Mouse (Mus musculus) embryonic facial prominence, embryonic 15.5 days (tissue): ENCODE measurements at regions not wholly inside any gene's neighbourhood (a gene's known extent, or its start where the extent isn't known, plus 50 kb on each side); places are given as distances from the start of the nearest gene placed in this dataset.

Experiments
- ATAC-seq: fragments of 200-750 bp; cut with Nextera tagmentation; 2 replicates; pipeline ENCODE4 v1.8.0; 2017; ENCODE audit warnings: low read depth, moderate TSS enrichment; ENCODE audit not compliant: insufficient number of reproducible peaks, low FRiP score, low TSS enrichment
- H3K27ac ChIP-seq: fragments of 300-500 bp; sonication (generic); replicated peaks from 2 replicates; pipeline ENCODE4 v1.5.1; 2015; ENCODE audit warnings: mild to moderate bottlenecking, inconsistent platforms
- H3K27me3 ChIP-seq: fragments of 300-500 bp; sonication (generic); 2 replicates; pipeline ENCODE4 v1.6.1; 2015; ENCODE audit warnings: inconsistent platforms
- H3K36me3 ChIP-seq: fragments of 300-500 bp; sonication (generic); 2 replicates; pipeline ENCODE4 v1.6.1; 2015; ENCODE audit warnings: mild to moderate bottlenecking, inconsistent platforms
- H3K4me1 ChIP-seq: fragments of 300-500 bp; sonication (generic); 2 replicates; pipeline ENCODE4 v1.6.1; 2015; ENCODE audit warnings: inconsistent platforms
- H3K4me2 ChIP-seq: fragments of 300-500 bp; sonication (generic); replicated peaks from 2 replicates; pipeline ENCODE4 v1.6.1; 2015; ENCODE audit warnings: mild to moderate bottlenecking, inconsistent platforms
- H3K4me3 ChIP-seq: fragments of 300-500 bp; sonication (generic); replicated peaks from 2 replicates; pipeline ENCODE4 v1.5.1; 2015; ENCODE audit warnings: mild to moderate bottlenecking, inconsistent platforms
- H3K9ac ChIP-seq: fragments of 300-500 bp; sonication (generic); 2 replicates; pipeline ENCODE4 v1.6.1; 2015; ENCODE audit warnings: inconsistent platforms
- H3K9me3 ChIP-seq: fragments of 300-500 bp; sonication (generic); replicated peaks from 2 replicates; pipeline ENCODE4 v1.6.1; 2016; ENCODE audit warnings: inconsistent platforms
- WGBS: fragments of 180-500 bp; shearing (Covaris S2); methylation state at CpG from one replicate; pipeline ENCODE4 v1.1.7; 2015; 5-methylcytosine and 5-hydroxymethylcytosine counted together

- H3K4me3 ChIP-seq = no peak overlapping the region
- no peaks in the 10 kb centered on the region for H3K9me3 ChIP-seq
- WGBS = 34% methylated on average over 13 of the region's 13 CpGs
Observed at GRCm38 (mm10) chr7:139741246-139741903, 57.8 kb upstream of the Cfap46 start.

GRCm38 (mm10) chr7:139746803-139747202 is 63.2 kb upstream of the Cfap46 start:
- WGBS = 32% methylated on average over 1 of the region's 1 CpGs
- Histone ChIP-seq H3K27me3 (no peaks in the 10 kb centered on the region), H3K4me1 (peaks cover 3% of the 10 kb centered on the region; the same call in 1 of the 2 replicates), H3K27ac (no peak overlapping the region), H3K4me2 (no peak overlapping the region), H3K4me3 (no peak overlapping the region), H3K9me3 (no peaks in the 10 kb centered on the region), H3K36me3 (no peaks in the 10 kb centered on the region), H3K9ac (no peak overlapping the region)
- no peak for ATAC-seq

More at GRCm38 (mm10) chr7:139741246-139741903, 57.8 kb upstream of the Cfap46 start:
- H3K27me3 ChIP-seq = no peaks in the 10 kb centered on the region
- ATAC-seq = no peak
- no peaks in the 10 kb centered on the region for H3K36me3 ChIP-seq
- no peak overlapping the region for H3K4me2 ChIP-seq
- H3K4me1 ChIP-seq = no peaks in the 10 kb centered on the region
- no peak overlapping the region for H3K27ac ChIP-seq
- no peak overlapping the region for H3K9ac ChIP-seq

- no peak overlapping the region for H3K4me2 ChIP-seq
- 52% methylated on average over 11 of the region's 11 CpGs for WGBS
- H3K36me3 ChIP-seq = no peaks in the 10 kb centered on the region
- no peak overlapping the region for H3K9ac ChIP-seq
- H3K4me1 ChIP-seq = peaks cover 3% of the 10 kb centered on the region; the same call in 1 of the 2 replicates
- H3K27ac ChIP-seq = no peak overlapping the region
- ATAC-seq = no peak
- H3K27me3 ChIP-seq = no peaks in the 10 kb centered on the region
- H3K9me3 ChIP-seq = no peaks in the 10 kb centered on the region
- no peak overlapping the region for H3K4me3 ChIP-seq
Observed at GRCm38 (mm10) chr7:139747290-139748067, 63.9 kb upstream of the Cfap46 start.

GRCm38 (mm10) chr7:139755004-139755403 is 71.4 kb upstream of the Cfap46 start:
- H3K4me3 ChIP-seq = no peak overlapping the region
- no peak overlapping the region for H3K4me2 ChIP-seq
- no peak for ATAC-seq
- 81% methylated on average over 8 of the region's 8 CpGs for WGBS
- H3K9ac ChIP-seq = no peak overlapping the region
- H3K27ac ChIP-seq = no peak overlapping the region
- no peaks in the 10 kb centered on the region for H3K36me3 ChIP-seq
- H3K4me1 ChIP-seq = no peaks in the 10 kb centered on the region
- no peaks in the 10 kb centered on the region for H3K27me3 ChIP-seq
- H3K9me3 ChIP-seq = no peaks in the 10 kb centered on the region

GRCm38 (mm10) chr7:139762522-139762921 is 71.5 kb upstream of the Adgra1 start:
- 88% methylated on average over 1 of the region's 1 CpGs for WGBS
- H3K9ac ChIP-seq = no peak overlapping the region

GRCm38 (mm10) chr7:139763241-139763640 is 70.7 kb upstream of the Adgra1 start:
- Histone ChIP-seq H3K36me3 (no peaks in the 10 kb centered on the region), H3K9ac (no peak overlapping the region), H3K27ac (no peak overlapping the region), H3K27me3 (no peaks in the 10 kb centered on the region), H3K4me3 (no peak overlapping the region), H3K4me2 (no peak overlapping the region), H3K4me1 (no peaks in the 10 kb centered on the region), H3K9me3 (no peaks in the 10 kb centered on the region)
- 51% methylated on average over 4 of the region's 4 CpGs for WGBS
- ATAC-seq = 0 out of 2 replicates have a peak, but pooled peaks have one; percentile 41

More at GRCm38 (mm10) chr7:139762522-139762921, 71.5 kb upstream of the Adgra1 start:
- no peak for ATAC-seq
- H3K9me3 ChIP-seq = no peaks in the 10 kb centered on the region
- no peak overlapping the region for H3K4me2 ChIP-seq
- no peak overlapping the region for H3K4me3 ChIP-seq
- no peaks in the 10 kb centered on the region for H3K36me3 ChIP-seq
- H3K27me3 ChIP-seq = no peaks in the 10 kb centered on the region
- no peaks in the 10 kb centered on the region for H3K4me1 ChIP-seq
- H3K27ac ChIP-seq = no peak overlapping the region

GRCm38 (mm10) chr7:139766296-139766695 is 67.7 kb upstream of the Adgra1 start:
- H3K9me3 ChIP-seq = no peaks in the 10 kb centered on the region
- 39% methylated on average over 3 of the region's 3 CpGs for WGBS

GRCm38 (mm10) chr7:139769167-139769566 is 64.8 kb upstream of the Adgra1 start:
- H3K4me2 ChIP-seq = no peak overlapping the region
- no peaks in the 10 kb centered on the region for H3K4me1 ChIP-seq
- H3K4me3 ChIP-seq = no peak overlapping the region
- no peak overlapping the region for H3K27ac ChIP-seq
- WGBS = 84% methylated on average over 1 of the region's 1 CpGs
- no peak for ATAC-seq
- H3K9me3 ChIP-seq = no peaks in the 10 kb centered on the region
- no peak overlapping the region for H3K9ac ChIP-seq
- H3K36me3 ChIP-seq = no peaks in the 10 kb centered on the region
- no peaks in the 10 kb centered on the region for H3K27me3 ChIP-seq

More at GRCm38 (mm10) chr7:139766296-139766695, 67.7 kb upstream of the Adgra1 start:
- H3K4me2 ChIP-seq = no peak overlapping the region
- H3K36me3 ChIP-seq = no peaks in the 10 kb centered on the region
- H3K27me3 ChIP-seq = no peaks in the 10 kb centered on the region
- H3K4me1 ChIP-seq = no peaks in the 10 kb centered on the region
- no peak overlapping the region for H3K27ac ChIP-seq
- no peak overlapping the region for H3K9ac ChIP-seq
- no peak overlapping the region for H3K4me3 ChIP-seq
- no peak for ATAC-seq

GRCm38 (mm10) chr7:139777243-139777642 is 56.7 kb upstream of the Adgra1 start:
- H3K27me3 ChIP-seq = no peaks in the 10 kb centered on the region
- ATAC-seq = no peak
- H3K36me3 ChIP-seq = no peaks in the 10 kb centered on the region
- no peak overlapping the region for H3K27ac ChIP-seq
- H3K4me3 ChIP-seq = no peak overlapping the region
- no peak overlapping the region for H3K4me2 ChIP-seq
- H3K9me3 ChIP-seq = no peaks in the 10 kb centered on the region
- no peaks in the 10 kb centered on the region for H3K4me1 ChIP-seq
- WGBS = 90% methylated on average over 2 of the region's 2 CpGs
- no peak overlapping the region for H3K9ac ChIP-seq

- Histone ChIP-seq H3K4me2 (no peak overlapping the region), H3K27me3 (no peaks in the 10 kb centered on the region), H3K27ac (no peak overlapping the region), H3K4me1 (no peaks in the 10 kb centered on the region), H3K9me3 (no peaks in the 10 kb centered on the region), H3K36me3 (no peaks in the 10 kb centered on the region), H3K9ac (no peak overlapping the region), H3K4me3 (no peak overlapping the region)
- WGBS = 95% methylated on average over 3 of the region's 3 CpGs
- no peak for ATAC-seq
Observed at GRCm38 (mm10) chr7:139779876-139780275, 54.1 kb upstream of the Adgra1 start.

GRCm38 (mm10) chr7:139781513-139781912 is 52.5 kb upstream of the Adgra1 start:
- Histone ChIP-seq H3K4me1 (no peaks in the 10 kb centered on the region), H3K36me3 (no peaks in the 10 kb centered on the region), H3K9me3 (no peaks in the 10 kb centered on the region), H3K4me3 (no peak overlapping the region), H3K9ac (no peak overlapping the region), H3K27me3 (no peaks in the 10 kb centered on the region), H3K27ac (no peak overlapping the region), H3K4me2 (no peak overlapping the region)
- 84% methylated on average over 2 of the region's 2 CpGs for WGBS
- no peak for ATAC-seq
